Mouse (Mus musculus): ENCODE results near the gene Cabp4.

Cabp4 gene

DNA sequence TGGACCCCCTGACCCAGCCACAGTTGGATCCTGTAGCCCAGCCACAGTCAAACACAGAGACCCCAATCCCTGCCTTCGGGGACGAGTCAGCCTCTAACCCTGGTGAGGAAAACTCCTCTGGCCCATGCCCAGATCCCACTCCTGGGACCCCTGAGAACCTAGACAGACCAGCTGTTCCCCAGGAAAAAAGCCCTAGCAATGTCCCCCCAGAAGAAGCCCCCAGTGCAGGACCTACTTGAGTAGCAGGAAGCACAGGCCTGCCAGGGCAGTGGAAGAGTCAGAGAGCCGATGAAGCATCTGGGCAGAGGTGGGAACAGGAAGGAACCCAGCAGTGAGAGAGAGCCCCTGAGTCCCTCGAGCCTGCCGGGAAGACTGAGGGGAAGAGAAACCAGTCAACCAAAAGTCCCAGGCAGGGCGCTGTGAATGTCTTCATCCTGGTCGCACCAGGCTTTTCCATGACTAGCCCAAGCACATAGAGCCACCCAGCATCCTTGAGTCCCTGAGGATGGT lies at the start of gene Cabp4:
Gene Cabp4 (minus strand): TSS at position 275 of the 510 bp plus-strand sequence.
- no peak for DNase-seq

DNA sequence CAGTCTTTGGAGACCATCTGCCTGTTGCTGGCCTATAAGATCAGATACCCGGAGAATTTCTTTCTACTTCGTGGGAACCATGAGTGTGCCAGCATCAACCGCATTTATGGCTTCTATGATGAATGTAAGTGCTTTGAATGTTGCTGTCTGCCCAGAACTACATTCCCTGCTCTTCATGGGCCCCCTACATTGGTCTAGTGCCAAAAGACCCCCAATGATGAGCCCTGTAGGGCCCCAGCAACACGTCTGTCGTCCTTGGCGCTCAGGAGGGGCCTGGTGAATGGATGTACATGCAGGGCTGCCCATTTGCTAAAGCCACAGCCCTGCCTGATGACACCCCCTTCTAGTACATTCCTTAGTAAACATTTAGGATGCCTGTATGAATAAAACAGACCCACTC lies 49.3 kb upstream of the Cabp4 start:
- DNase-seq: no peak

DNA sequence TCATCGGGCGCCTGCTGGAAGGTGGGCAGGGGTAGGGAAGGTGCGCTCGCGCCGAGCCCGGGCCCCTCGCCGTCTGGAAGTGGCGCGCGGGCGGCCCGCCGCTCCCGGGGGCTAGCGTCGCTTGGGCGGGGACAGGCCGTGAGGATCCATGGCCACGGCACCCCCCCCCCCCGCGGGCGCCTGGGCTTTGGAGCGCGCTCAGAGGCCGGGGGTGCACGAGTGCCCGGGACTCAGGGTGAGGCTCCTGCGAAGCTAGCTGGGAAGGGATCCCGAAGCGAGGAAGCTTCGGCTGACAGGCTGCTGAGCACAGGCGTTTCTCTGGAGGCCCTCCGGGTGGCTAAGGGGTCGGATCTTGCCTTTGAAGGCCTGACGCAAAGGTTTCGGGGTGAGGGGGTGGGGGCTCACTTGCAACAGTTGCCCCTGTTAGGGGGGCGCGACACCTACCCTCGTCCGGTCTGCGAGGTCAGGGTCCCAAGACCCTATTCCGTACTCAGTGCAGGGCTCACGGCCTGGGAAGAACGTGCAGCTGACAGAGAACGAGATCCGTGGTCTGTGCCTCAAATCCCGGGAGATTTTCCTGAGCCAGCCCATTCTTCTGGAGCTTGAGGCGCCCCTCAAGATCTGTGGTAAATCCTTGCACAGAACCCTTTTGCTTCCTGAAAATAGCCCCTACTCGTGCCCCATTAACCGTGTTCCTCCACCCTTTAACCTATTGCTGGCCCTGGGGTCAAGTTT lies 48.6 kb upstream of the Cabp4 start:
- DNase-seq: no peak

DNA sequence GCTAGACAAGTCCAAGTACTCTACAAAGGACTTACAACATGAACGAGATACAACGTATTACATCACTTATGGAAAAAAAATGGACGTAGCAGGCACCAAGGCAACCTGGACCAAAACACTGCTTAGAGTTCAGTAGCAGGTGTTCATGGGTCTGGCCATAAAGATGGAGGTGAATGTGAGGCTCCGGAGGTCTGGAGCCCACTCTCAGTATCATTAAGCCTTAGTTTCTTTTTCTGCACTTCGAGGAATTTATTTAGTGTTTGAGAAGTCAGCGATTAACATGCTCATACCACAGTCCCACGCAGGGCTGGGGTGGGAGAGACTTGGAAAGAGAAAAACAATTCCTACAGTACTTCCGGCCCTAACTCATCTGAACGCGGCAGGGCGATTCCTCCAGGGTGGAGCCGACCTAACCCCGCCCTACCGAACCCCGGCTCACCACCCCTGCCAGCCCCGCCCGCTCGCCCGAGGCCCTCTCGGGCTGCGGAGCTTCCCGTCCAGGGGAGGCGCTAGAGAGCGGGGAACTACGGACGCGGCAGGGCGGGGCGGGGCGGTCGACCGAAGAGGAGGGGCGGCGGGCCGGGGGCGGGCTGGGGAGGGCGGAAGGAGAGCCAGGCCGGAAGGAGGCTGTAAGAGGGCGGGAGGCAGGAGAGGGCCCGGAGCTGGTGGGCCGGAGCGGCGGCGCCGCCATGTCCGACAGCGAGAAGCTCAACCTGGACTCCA lies 47.9 kb upstream of the Cabp4 start, which contains the start of gene Ppp1ca:
Gene Ppp1ca (plus strand): TSS at position 538 of the 723 bp plus-strand sequence.
- peak; percentile 99 for DNase-seq

DNA sequence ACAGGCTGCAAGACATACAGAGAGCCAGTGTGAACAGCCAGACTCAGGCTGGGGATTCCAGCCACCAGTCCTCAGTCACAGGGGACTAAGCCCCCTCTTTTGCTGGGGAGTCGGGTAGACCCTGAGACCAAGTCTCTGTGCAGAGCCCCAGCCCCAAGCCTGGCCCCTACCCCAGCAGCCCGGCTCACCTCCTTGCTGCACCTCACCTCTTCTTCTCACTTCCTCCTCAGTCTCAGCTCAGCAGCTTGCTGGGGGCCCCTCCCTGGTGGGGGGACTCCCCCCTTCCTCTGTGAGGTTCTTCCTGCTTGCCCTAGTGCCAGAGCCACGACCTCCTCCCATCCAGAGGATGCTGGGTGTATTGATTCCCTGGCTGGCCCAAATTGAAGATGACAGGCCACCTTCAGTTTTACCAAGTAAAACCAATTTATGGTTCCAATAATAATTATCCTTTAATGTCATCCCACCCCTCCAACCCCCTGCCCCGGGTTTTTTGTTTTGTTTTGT lies 47.0 kb upstream of the Cabp4 start, which contains the start of gene Tbc1d10c:
Gene Tbc1d10c (minus strand): TSS at position 454 of the 504 bp plus-strand sequence.
- DNase-seq: peak; percentile 94

DNA sequence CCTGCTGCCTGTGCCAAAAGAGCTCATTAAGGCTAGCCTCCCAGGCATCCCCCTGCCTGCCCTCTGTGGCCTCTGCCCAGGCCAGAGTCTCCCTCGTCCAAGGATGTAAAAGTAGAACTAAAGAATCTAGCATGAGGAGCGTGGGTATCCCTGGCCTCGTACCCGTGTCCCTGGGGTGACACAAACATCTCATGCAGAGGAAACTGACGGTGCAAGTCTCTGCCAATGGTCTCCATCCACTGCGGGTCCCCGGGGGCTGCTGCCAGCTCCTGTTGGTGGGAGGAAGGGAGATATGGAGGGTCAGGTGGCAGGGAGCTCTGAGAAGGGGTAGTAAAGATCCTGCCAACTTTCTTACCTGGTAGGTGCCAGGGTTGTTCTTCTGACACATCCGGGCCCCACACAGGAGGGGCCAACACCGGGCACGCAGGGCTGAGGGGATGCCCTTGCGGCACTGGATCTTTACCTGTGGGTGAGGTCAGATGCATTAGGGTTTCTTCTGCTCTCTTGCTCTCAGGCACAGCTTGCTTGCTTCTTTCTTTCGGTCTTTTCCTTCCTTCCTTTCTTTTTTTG lies 45.3 kb upstream of the Cabp4 start:
- peak; percentile 61 for DNase-seq

DNA sequence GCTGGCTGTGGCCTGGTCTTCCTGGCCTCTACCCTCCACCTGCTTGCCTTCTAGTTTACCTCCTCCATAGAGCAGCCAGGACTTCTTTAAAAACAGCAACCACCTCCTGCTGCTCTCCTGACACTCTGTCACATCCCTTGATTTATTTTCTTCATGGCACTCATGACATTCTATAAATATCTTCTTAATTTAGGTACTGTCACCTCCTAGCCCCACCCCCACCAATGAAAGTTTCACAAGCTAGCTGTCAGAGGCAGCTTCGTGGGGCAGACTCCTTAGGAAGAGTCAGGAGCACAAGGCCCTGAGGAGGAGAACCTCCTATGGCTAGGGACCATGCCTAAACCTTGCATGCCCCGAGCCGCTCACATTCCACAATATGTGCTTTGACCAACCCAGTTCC lies 43.5 kb upstream of the Cabp4 start:
- no peak for DNase-seq

DNA sequence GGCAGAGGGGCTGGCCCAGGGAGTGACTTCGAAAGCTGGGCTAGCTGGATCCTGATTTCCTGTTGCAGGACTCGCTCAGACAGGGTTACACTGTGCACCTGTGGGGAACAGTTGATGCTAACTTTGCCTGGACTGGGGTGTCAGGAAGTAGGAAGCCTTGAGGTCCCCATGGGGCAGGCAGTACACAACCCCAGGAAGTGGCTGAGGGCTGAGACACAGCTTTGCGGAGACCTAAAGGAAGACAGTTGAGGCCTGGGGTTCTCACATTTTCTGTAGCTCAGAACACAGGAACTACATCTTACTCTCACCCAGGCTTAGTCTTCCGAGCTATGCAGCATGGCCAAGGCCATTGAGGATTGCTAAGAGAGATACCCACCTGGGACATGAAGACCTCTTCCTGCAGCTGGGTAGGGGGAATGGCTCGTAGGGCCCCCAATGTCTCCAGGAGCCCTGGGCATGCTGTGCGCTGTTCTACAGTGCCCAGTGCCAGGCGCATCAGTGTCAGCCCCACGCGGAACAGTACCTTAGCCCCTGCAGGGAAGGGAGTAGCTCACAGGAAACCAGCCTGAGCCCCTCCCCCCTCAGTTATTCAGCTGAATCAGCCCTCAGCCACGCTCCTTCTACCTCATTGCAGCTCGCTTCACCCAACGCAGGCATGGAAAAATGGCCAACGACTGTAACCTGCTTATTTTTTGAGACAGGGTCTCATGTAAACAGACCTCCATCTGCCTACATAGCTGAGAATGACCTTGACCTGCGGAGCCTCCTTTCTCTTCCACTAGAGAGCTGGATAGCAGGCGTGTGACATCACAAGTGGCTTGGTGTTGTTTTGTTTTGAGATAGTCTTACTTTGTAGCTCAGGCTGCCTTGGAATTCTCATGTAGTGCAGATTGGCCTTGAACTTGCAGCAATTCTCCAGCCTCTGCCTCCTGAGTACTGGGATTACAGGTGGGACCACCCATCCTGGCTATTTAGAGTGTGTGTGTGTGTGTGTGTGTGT lies 41.4 kb upstream of the Cabp4 start:
- peak; percentile 90 for DNase-seq

DNA sequence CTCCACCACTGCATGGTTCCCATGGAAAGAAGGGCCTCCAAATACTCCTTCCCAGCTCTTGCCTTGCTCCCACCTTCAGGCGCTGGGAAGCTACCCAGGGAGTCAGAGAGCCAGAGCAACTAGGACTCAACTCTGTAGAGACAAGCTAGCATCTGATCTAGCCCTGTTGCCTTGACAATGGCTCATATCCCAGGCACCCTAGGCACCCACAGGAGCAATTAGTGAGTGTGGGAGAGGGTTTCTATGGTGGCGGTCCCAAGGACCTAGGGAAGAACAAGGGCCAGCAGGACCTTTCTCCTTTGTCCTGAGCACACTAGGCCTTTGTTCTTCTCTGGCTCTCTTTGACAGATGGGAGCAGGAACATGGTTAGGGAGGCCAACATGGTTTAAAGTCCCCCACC lies 39.9 kb upstream of the Cabp4 start:
- DNase-seq: no peak

DNA sequence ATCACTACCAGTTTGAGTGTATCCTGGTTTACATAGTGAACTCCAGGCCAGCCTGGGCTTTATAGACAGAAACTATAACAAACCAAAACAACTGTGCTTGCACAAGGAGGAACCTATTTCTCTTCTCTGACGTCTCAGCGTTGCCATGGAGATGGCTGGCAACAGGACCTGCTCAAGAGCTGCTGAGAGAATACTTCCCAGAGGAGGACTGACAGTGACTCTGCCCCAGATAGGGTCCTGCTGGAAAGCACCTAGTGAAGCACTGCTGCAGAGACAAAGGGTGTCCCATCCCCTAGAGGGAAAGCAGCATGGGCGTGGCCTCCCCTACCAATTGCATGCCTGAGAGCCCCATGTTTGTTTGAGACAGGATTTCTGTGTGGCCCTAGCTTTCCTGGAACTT lies 38.1 kb upstream of the Cabp4 start:
- DNase-seq: peak; percentile 56

DNA sequence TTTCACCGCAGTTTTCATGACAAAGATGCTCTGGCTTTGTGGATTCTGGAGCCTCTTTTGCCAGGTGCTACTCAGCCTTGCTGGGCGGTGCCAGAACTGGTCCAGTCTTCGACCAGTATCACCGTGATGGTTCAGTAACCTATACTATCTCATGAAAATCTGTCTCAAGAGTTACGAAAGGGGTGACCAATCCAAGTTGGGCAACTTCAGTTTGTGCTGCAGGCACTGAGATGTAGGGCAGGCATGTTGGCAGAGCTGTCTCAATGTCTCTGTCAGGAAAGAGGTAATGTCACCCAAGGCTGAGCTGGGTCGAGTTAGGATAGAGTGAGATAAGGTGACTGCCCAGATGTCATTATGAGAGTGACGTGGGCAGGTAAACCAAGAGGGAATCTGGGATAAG lies 36.6 kb upstream of the Cabp4 start:
- no peak for DNase-seq

DNA sequence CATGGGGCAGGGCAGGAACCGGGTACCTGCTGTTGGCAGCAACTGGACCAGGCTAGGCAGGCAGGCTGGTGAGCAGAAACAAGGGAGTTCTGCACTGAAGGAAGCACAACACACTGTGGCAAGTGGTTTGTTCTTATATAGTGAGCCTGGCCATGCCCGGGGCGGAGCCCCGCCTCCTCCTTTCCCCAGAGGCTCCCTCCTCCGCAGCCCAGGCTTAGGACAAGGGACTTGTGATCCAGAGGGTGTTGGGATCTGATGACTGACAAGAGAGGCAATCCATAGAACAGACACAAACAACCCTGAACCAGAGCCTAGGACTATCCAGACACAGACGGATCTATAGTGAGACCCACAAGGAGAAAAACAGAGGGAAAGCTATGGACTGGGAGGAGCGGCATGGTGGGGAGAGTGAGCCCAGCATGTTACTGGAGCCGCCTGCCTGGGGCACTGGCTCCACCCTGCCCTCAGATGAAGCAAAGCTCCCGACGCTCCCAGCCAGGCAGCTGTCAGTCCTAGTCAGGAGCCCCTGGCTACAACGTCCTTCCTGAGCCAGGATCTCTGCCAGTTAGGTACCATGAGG lies 31.6 kb upstream of the Cabp4 start, which contains the start of gene Carns1:
Gene Carns1 (minus strand): TSS at position 112 of the 580 bp plus-strand sequence.
- DNase-seq: no peak

DNA sequence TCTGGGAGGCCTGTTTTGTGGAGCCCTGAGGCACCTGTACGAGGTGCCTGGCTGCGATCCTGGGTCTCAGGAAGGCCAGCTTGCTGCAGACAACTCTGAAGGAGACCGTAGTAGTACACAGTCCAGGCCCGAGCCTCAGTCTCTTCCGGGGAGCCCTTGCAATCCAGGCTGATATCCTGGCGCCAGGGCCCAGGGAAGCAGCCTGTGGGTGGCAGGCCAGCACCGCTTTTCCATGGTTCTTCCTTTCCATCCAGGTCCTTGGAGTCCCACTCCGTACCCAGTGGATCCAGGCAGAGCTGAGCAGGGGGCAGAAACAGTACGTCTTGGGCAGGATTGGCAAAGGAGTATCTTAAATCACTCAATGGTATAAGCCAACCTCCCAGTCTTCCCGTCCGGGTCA lies 29.1 kb upstream of the Cabp4 start:
- no peak for DNase-seq

DNA sequence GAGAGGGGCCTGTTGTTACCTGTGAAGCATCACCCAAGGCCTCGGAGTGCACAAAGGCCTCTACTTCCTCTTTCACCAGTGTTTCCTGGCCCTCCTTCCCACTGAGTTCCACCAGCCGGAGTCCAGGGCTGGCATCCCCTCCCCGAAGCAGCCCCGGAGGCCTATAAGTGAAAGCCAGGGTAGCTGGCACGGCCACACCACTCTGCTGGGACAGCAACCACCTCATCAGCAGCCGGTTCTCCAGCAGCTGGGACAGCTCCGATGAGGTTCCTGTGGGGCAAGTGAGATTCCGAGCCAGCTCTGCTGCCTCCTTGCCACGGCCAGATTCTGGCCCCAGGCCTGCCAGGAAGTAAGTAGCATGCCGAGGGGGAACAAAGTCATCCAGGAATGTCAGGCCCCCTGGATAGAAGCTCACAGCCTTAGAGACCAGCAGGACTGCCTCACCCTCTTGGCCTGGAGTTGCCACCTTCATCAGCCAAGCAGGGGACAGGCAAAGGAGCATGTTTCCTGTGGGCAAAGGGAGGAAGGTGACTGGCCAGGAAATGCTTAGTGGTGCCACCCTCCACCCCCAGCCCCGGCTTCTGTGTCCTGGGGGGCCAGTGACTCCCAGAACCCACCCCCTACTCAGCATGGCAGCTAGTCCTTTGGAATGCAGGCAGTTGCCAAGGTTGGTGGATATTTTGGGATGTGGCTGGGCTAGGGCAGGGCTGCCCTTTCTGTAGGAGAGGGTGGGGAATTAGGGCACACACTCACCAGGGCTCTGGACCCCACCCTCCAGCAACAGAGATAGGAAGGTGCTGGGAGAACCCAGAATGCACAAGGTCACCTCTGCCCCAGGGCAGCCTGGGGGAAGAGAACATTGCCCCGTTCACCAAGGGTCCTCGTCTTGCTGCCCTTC lies 27.8 kb upstream of the Cabp4 start:
- DNase-seq: peak; percentile 29

DNA sequence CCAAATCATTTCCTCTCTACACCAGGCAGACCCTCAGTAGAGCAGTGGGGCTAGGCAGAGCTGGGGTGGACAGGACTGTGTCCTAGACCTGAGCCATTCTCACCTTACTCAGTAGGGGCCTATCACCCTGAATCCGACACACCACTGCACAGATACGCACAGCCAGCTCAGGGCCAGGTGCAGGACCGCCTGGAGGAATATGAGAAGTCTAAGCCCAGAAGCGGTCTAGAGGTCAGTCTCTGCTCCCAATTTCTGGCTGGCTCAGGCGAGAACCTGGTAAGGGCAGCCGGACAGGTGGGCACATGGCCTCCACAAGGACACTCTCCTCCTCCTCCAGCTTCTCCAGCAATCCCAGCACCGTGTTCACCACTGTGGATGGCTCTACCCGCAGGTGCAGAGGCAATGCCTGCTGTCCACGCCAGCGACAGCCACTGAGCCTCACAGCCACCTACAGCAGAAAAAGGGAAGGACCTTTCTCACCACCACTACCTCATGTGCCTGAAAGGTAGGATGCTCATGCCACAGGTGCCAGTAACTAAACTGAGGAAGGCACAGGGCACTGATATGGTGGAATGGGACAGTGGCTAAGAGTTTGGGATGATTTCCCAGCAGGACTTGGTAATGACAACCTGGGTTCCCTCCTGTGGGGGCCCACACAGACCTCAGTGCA lies 27.0 kb upstream of the Cabp4 start:
- DNase-seq: peak; percentile 11

DNA sequence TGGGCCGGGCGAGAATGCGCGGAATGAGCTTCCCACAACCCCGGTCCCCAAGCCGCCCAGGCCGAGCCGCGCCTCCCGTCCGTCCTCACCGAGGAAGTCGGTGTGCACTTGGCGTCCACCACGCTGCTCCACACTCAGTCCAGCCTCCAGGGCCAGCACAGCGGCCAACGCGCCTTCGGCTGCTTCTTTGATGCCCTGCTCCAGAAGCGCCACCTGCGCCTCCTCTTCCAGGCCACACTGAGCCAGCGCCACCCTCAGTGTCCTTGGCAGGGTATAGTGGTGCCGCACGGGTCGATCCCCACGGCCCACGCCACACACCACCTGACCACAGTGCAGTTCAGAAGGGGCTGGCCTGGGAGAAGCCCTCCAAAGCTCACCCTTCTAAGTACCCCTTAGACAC lies 26.0 kb upstream of the Cabp4 start:
- DNase-seq: no peak

DNA sequence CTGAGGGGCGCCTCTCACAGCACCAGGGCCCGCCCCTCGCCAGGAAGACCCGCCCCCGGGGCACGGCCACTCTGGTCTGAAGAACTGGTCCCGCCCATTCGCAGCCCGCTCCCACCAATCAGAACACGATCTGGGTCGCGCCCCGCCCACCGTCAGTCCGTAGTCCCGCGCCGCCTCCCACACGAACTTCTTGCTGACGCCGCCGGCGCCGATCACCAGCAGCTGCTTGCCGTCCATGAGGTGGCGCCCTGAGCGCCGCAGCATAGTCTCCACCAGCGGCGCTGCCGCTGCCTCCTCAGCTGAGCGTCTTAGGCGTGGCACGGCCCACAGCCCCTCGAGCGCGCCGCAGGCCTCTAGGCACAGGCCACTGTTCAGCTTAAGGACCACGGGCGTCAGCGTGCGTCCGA lies 25.5 kb upstream of the Cabp4 start:
- DNase-seq: peak; percentile 100

DNA sequence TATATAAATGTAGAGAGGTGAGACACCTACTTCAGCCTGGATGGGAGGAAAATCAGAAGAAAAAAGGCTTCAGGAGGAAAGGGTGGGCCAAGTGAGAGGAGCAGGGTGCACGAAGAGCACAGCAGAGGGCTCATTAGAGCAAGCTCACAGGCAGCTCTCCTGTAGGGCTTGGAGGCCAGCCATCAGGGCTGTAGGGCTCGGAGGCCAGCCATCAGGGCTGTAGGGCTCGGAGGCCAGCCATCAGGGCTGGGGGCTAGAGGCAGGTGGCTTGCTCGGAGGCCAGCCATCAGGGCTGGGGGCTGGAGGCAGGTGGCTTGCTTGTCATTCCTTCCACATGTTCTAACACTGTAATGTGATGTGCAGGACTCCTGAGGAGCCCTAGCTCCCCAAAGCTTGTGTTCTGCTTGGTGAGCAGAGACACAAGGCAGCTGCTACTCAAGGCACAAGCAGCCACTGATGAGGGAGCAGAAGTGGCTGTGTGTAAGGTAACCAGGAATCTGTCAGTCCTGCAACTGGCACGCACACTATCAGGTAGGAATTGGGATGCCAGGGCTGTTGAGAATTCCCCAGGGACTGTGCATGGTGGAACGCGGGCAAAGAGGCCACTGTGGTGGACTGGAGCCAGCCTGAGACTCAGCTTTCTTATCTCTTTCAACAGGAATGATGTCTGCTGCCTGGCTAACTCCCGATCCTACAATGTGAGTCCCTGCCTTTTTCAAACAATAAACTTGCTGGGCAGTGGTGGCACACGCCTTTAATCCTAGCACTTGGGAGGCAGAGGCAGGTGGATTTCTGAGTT lies 23.0 kb upstream of the Cabp4 start:
- no peak for DNase-seq

DNA sequence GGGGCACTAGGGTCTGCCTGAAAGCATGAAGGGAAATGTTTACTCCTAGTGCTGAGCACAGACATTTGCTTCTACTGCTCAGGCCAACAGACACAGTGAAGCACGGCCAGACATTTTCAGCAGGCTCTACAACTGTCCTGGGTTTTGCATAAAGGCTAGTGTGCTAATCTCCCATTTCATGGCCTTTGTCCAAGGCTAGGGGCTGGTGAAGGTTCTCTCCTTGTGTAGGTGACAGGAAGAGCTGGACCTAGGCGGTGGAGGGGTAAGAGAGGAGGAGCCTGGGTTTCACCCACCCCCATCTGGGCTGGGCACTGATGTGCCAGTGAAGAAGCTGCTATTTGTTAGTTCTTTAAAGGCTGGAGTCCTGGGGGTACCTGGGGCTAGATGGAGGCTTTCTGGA lies 20.9 kb upstream of the Cabp4 start:
- no peak for DNase-seq
